ENCODE assay signal across 8 mouse cellular contexts in genomic region chr9:62987824-62988223, GRCm38 (mm10). TPM values are rescaled to one million over a fixed set of nuclear protein-coding genes. Genes with fewer than 3 reads are reported as not detected.
DNase-seq lines count a peak whose midpoint lies in the region; ATAC-seq and TF ChIP-seq lines count a peak whose summit lies in the region.

Pias1 (minus strand) TSS chr9:62987924.

- no peaks in the 10 kb centered on the region for H3K4me1 ChIP-seq in cerebellum, adult 2 months (ENCODE audit: control insufficient read depth, insufficient read depth, low read length)
- no peaks in the 10 kb centered on the region for H3K4me1 ChIP-seq in hindbrain, embryonic 15.5 days (replicated peaks)

- no peak within 1 kb of the TSS for H3K4me3 ChIP-seq in cerebellum, adult 2 months (replicated peaks; ENCODE audit: insufficient read depth, low read depth, low read length)
- H3K4me3 ChIP-seq in hindbrain, embryonic 15.5 days, result no peak within 1 kb of the TSS

- 82% methylated on average over 5 of the region's 5 CpGs for WGBS in cerebellum, adult 2 months
- 90% methylated on average over 5 of the region's 5 CpGs for WGBS in hindbrain, embryonic 15.5 days

- TF ChIP-seq POLR2A in cerebellum, adult 2 months (IDR thresholded peaks at IDR 0.05; ENCODE audit: borderline replicate concordance, insufficient read depth, low read length), result no peak

- no peak for DNase-seq in cerebellum, adult 2 months
- no peak for DNase-seq in cerebellum, postnatal 14 days
- no peak for DNase-seq in adrenal gland, postnatal 10 days
- DNase-seq in gastrocnemius, adult 8-10 months (ENCODE audit: low spot score in 2 of 2), result no peak
- DNase-seq in cerebellum, adult 9-10 months, result no peak
- no peak for DNase-seq in embryo, embryonic 10.5 days (ENCODE audit: low spot score)

- no peak within 1 kb of the TSS for H3K9ac ChIP-seq in hindbrain, embryonic 15.5 days

- H3K4me2 ChIP-seq in hindbrain, embryonic 15.5 days, result no peak within 1 kb of the TSS

- no peak within 1 kb of the TSS for H3K27ac ChIP-seq in cerebellum, adult 2 months (ENCODE audit: insufficient read depth, low read length)
- no peak within 1 kb of the TSS for H3K27ac ChIP-seq in hindbrain, embryonic 15.5 days (replicated peaks)

- no peaks in the 10 kb centered on the region for H3K27me3 ChIP-seq in cerebellum, adult 2 months (ENCODE audit: control insufficient read depth, insufficient read depth, low read length)
- H3K27me3 ChIP-seq in hindbrain, embryonic 15.5 days, result no peaks in the 10 kb centered on the region

- ATAC-seq in hindbrain, embryonic 15.5 days (ENCODE audit: low FRiP score, low read depth), result no peak
- ATAC-seq in megakaryocyte, adult 5-6 weeks (ENCODE audit: poor library complexity, severe bottlenecking), result no peak

- H3K9me3 ChIP-seq in hindbrain, embryonic 15.5 days, result no peaks in the 10 kb centered on the region

- no peaks in the 10 kb centered on the region for H3K36me3 ChIP-seq in hindbrain, embryonic 15.5 days

- TF ChIP-seq CTCF in cerebellum, adult 2 months (IDR thresholded peaks at IDR 0.05; ENCODE audit: borderline replicate concordance, insufficient read depth, low read depth, low read length), result no peak

RNA-seq across cellular contexts. Expression of gene Pias1, which starts in this region (rescaled TPM):
- polyA plus RNA-seq in cerebellum, adult 2 months (2012; rRNA removed), result 26.8 and 28.5 TPM in 2 replicates
- total RNA-seq in adrenal gland, postnatal 10 days (2021), result 10 to 100 TPM; 27.9 to 32.8 TPM
- total RNA-seq in gastrocnemius, adult 8-10 months (2022), result 10 to 100 TPM; 15.2 to 21.1 (median 18.4) TPM
- polyA plus RNA-seq in hindbrain, embryonic 15.5 days (2015; fragmentation: Nextera tagmentation; extraction: Ambion mirVana), result 54.9 and 56.4 TPM in 2 replicates
- 92.7 and 96.1 TPM in 2 replicates for total RNA-seq in megakaryocyte, adult 5-6 weeks (2015)
- 43.3 and 47.9 TPM in 2 replicates for total RNA-seq in megakaryocyte, adult 5-6 weeks (2017)
